Mouse (Mus musculus): ENCODE results near the gene Fry.

DNA sequence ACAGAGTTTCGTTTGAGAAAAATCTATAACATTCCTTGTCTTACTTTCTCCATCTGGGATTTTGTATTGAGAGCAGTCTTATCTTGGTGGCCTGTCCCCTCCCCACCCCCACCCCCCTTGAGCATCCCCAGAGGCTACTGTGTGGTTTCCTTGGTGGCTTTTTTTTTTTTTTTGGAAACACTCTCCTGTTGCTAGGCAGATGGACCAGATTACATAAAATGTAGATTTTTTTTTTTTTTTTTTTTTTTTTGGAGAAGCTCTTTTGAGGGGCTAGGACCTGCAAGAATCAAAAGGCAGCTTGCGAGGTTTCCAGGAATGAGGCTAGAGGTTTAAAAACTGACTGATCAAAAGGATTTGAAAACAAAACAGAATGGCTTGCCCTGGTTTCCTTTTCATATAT is 48.8 kb downstream of the Fry start:
- TF ChIP-seq POLR2A (IDR thresholded peaks at IDR 0.05; ENCODE audit: insufficient read length, low read depth) (no peak), MYOD1 (IDR thresholded peaks at IDR 0.05; ENCODE audit: control insufficient read depth in 1 of 3, insufficient read length in 2 of 3, low read depth in 2 of 3) (no peak), E2F4 (IDR thresholded peaks at IDR 0.05; ENCODE audit: insufficient read depth) (no peak), TCF12 (IDR thresholded peaks at IDR 0.05; ENCODE audit: insufficient read depth, poor library complexity, severe bottlenecking) (no peak), USF1 (IDR thresholded peaks at IDR 0.05; ENCODE audit: low read depth) (no peak), POLR2AphosphoS2 (IDR thresholded peaks at IDR 0.05; ENCODE audit: insufficient read length, low read depth) (no peak), TCF3 (IDR thresholded peaks at IDR 0.05; ENCODE audit: insufficient read length, low read depth) (no peak), CEBPB (IDR thresholded peaks at IDR 0.05; ENCODE audit: insufficient read depth, poor library complexity, severe bottlenecking) (no peak), REST (IDR thresholded peaks at IDR 0.05; ENCODE audit: insufficient read depth, insufficient read length) (no peak)
